In the genomic region with DNA sequence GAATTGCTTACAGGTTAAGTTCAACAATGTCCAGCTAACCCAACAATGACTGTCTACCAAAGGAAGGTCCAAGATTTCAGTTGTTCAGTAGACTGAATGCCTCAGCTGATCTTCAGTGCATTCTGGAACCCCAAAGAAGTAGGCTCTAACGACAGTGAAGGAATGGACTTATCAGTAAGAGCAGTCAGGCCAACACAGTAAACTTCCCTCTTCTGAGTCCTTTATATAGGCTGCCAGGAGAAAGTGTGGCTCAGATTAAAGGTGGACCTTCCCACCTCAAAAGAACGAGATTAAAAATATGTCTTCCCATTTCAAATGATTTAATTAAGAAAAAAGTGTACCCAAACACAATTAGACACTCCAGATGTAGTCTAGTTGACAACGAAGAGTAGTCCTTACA, we compare ENCODE assay signal across 45 mouse cellular contexts. TPM values are rescaled to one million over a fixed set of nuclear protein-coding genes. Genes with fewer than 3 reads are reported as not detected.
"Had no signal": no experiment of that assay in that cellular context is flagged by ENCODE, and none has a peak within 500 bp of the region (broad histone marks: within the 10 kb centered on the region; RNA-seq: fewer than 3 reads in every experiment).

No protein-coding gene starts in this region.

- H3K27me3 ChIP-seq: hindbrain, embryonic 12.5 days; hindbrain, embryonic 13.5 days; hindbrain, embryonic 15.5 days had no signal

- H3K9ac ChIP-seq: heart, embryonic 12.5 days; heart, embryonic 13.5 days; heart, embryonic 15.5 days; hindbrain, embryonic 12.5 days; hindbrain, embryonic 13.5 days; hindbrain, embryonic 14.5 days; hindbrain, embryonic 15.5 days; intestine, embryonic 15.5 days; kidney, embryonic 15.5 days had no signal

- ATAC-seq: hindbrain, embryonic 16.5 days; inflammation-experienced regulatory T-cells, adult 6 months; intestine, embryonic 15.5 days; intestine, embryonic 16.5 days; intestine, postnatal 0 days had no signal

- H3K4me2 ChIP-seq: heart, embryonic 11.5 days; heart, embryonic 12.5 days; heart, embryonic 13.5 days; heart, embryonic 15.5 days; hindbrain, embryonic 14.5 days; hindbrain, embryonic 15.5 days; intestine, embryonic 15.5 days; kidney, embryonic 15.5 days had no signal

- H3K4me3 ChIP-seq: heart, embryonic 10.5 days; heart, embryonic 12.5 days; heart, embryonic 13.5 days; heart, embryonic 15.5 days; hindbrain, embryonic 12.5 days; hindbrain, embryonic 13.5 days; hindbrain, embryonic 15.5 days; intestine, embryonic 15.5 days; kidney, embryonic 15.5 days; layer of hippocampus, adult 2 months had no signal

- H3K36me3 ChIP-seq: hindbrain, embryonic 15.5 days; intestine, embryonic 15.5 days had no signal

- DNase-seq: heart, postnatal 10 days; heart, postnatal 14 days; heart, postnatal 36 days; heart, postnatal 4 days; kidney, adult 11 months; kidney, adult 18-20 months; kidney, adult 2 months; kidney, adult 8-10 months; kidney, adult 9 months; kidney, postnatal 10 days; kidney, postnatal 14 days; kidney, postnatal 36 days; kidney, postnatal 4 days; layer of hippocampus, adult 9-11 months; layer of hippocampus, postnatal 36 days had no signal

- H3K27ac ChIP-seq: heart, embryonic 10.5 days; heart, embryonic 13.5 days; heart, embryonic 15.5 days; hindbrain, embryonic 12.5 days; hindbrain, embryonic 13.5 days; hindbrain, embryonic 14.5 days; hindbrain, embryonic 15.5 days; hindbrain, postnatal 0 days; intestine, embryonic 15.5 days; kidney, embryonic 15.5 days; kidney, postnatal 0 days; layer of hippocampus, adult 2 months had no signal

- H3K9me3 ChIP-seq: heart, embryonic 10.5 days; heart, embryonic 15.5 days; hindbrain, embryonic 12.5 days; hindbrain, embryonic 13.5 days; hindbrain, embryonic 15.5 days; intestine, embryonic 15.5 days; kidney, embryonic 15.5 days had no signal

RNA-seq across cellular contexts. Expression of a gene that starts 1.8 kb away (rescaled TPM):
- total RNA-seq: heart, postnatal 10 days; heart, postnatal 14 days; heart, postnatal 25 days; heart, postnatal 36 days; heart, postnatal 4 days; hematopoietic stem cell, adult 5-6 weeks; left cerebral cortex, adult 18-20 months had no signal
- polyA plus RNA-seq: heart, embryonic 12.5 days; heart, postnatal 0 days; inflammation-experienced regulatory T-cells, adult 6 months; kidney, adult 2 months; large intestine, adult 2 months had no signal

RNA-seq across cellular contexts. Expression of a gene that starts 17.7 kb away (rescaled TPM):
- total RNA-seq: hematopoietic stem cell, adult 5-6 weeks had no signal
- polyA plus RNA-seq: inflammation-experienced regulatory T-cells, adult 6 months had no signal

RNA-seq across cellular contexts. Expression of a gene that starts 29.9 kb away (rescaled TPM):
- total RNA-seq: heart, postnatal 10 days; heart, postnatal 14 days; heart, postnatal 36 days; heart, postnatal 4 days; hematopoietic stem cell, adult 5-6 weeks; layer of hippocampus, adult 18-20 months; layer of hippocampus, adult 2 months; layer of hippocampus, postnatal 14 days; layer of hippocampus, postnatal 25 days; layer of hippocampus, postnatal 36 days; left cerebral cortex, adult 18-20 months had no signal
- polyA plus RNA-seq: heart, embryonic 11.5 days; heart, embryonic 13.5 days; heart, embryonic 14.5 days; hindbrain, embryonic 10.5 days; hindbrain, embryonic 11.5 days; hindbrain, embryonic 14.5 days; hindbrain, embryonic 15.5 days; hindbrain, postnatal 0 days; inflammation-experienced regulatory T-cells, adult 6 months; kidney, embryonic 16.5 days had no signal
